Mouse (Mus musculus): Measurements from ENCODE around the gene Rasd2. TPM values are rescaled to one million over a fixed set of nuclear protein-coding genes. Genes with fewer than 3 reads are reported as not detected.

Rasd2 gene
- polyA plus RNA-seq (2015; fragmentation: Nextera tagmentation; extraction: Ambion mirVana) = 0.22 and 0.40 TPM in 2 replicates

DNA sequence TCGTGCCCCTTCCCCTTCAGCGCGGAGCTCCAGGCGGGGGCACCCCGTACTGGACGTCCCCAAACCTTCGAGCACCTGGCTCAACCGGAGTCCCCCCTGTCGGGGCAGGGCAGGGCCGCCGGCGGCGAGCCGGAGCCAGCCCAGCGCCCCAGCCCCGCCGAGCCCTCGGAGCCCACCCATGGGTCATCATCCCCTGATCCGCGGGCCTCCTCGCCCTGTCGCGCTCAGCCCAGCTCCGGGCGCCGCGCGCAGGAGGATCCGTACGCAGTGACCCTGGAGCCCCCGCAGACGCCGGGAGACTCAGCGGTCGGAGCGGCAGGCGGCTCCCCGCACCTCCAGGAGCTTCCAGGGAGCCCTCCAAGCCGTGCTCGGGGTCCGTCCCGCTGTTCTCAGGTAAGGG is at the start of gene Rasd2:
Gene Rasd2 (plus strand): TSS at position 259 of the 400 bp plus-strand sequence.

Other genes with a start within 250 kb of the Rasd2 start
- gene Hmgxb4, start 220.6 kb upstream of the Rasd2 start, polyA plus RNA-seq (2015; fragmentation: Nextera tagmentation; extraction: Ambion mirVana) = 17.5 and 17.7 TPM in 2 replicates
- gene Tom1, start 180.2 kb upstream of the Rasd2 start, polyA plus RNA-seq (2015; fragmentation: Nextera tagmentation; extraction: Ambion mirVana) = 14.2 and 15.5 TPM in 2 replicates
- 72.6 and 118 TPM in 2 replicates for gene Hmox1, start 120.3 kb upstream of the Rasd2 start, polyA plus RNA-seq (2015; fragmentation: Nextera tagmentation; extraction: Ambion mirVana)
- gene Mcm5, start 104.4 kb upstream of the Rasd2 start, polyA plus RNA-seq (2015; fragmentation: Nextera tagmentation; extraction: Ambion mirVana) = 137 and 152 TPM in 2 replicates
- 0.10 and 0.12 TPM in 2 replicates for gene Gm10358, start 192.6 kb downstream of the Rasd2 start, polyA plus RNA-seq (2015; fragmentation: Nextera tagmentation; extraction: Ambion mirVana)
- gene Iqcm, start 234.8 kb downstream of the Rasd2 start, polyA plus RNA-seq (2015; fragmentation: Nextera tagmentation; extraction: Ambion mirVana) = not detected in 2 replicates